Mouse (Mus musculus) bone marrow, adult 2 months (tissue): ENCODE data around the gene Eif3i.

ENCODE experiments used
- CTCF ChIP-seq: fragments of 200-500 bp; IDR thresholded peaks from 2 replicates; pipeline ENCODE4 v1.5.1; 2011; ENCODE audit warnings: low read length, control low read depth; ENCODE audit not compliant: control insufficient read depth, insufficient read depth
- POLR2A ChIP-seq: fragments of 200-500 bp; IDR thresholded peaks from 2 replicates; pipeline ENCODE4 v1.6.1; 2011; ENCODE audit warnings: low read depth, mild to moderate bottlenecking, control low read depth, low read length, borderline replicate concordance; ENCODE audit not compliant: control insufficient read depth

DNA sequence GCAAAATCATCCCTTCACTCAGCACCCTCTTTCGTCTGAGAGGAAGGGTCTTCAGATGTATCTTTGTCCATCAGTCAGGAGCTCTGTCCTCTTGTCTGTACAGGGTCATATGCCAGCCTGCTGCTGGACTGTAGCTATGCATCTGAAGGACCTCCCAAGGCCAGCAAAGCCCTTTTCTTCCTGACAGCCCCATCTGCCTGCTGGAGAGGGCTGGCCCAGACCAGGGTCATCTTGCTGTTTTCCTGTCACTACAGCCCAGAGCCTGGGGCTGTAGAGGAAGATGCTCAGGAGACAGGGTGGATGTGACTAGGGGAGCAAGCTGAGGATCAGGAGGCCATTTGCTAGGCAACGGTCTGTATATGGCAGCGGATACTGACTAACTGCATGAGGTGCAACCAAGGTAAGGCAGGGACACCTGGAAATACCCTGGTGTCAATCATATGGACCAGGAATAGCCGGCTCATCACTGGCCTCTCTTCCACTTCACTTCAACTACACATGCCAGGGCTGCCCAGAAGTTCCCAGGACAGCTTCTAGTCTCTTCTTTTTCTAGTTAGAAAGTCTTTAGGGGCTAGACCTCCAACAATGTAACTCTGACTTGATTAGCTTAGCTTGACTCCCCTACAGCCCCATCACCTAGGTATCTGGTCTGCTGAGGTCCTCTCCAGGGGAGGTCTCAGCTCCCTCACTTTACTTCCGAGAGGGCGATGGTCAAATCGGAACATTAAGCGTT, 22.5 kb upstream of the Eif3i start:
- no peak for TF ChIP-seq POLR2A
- no peak for TF ChIP-seq CTCF
